Mouse (Mus musculus) hindbrain, embryonic 14.5 days (tissue): ENCODE measurements at regions not wholly inside any gene's neighbourhood (a gene's known extent, or its start where the extent isn't known, plus 50 kb on each side); places are given as distances from the start of the nearest gene placed in this dataset.
"Not testable (repeated sequence)": the region's sequence is repeated elsewhere in the genome, so short reads cannot be mapped to it uniquely, and the experiment has no call there.

Source experiments
- ATAC-seq: fragments of 200-750 bp; cut with Nextera tagmentation; 2 replicates; pipeline ENCODE4 v1.8.0; 2017; ENCODE audit warnings: moderate number of reproducible peaks, mild to moderate bottlenecking, moderate TSS enrichment, moderate library complexity; ENCODE audit not compliant: low FRiP score
- DNase-seq: peaks from one replicate; pipeline ENCODE4 v3.0.0-alpha.2; 2015; ENCODE audit warnings: low spot score
- H3K27ac ChIP-seq: fragments of 300-500 bp; sonication (generic); 2 replicates; pipeline ENCODE4 v1.5.1; 2014; ENCODE audit warnings: mild to moderate bottlenecking, moderate library complexity
- H3K27me3 ChIP-seq: fragments of 300-500 bp; sonication (generic); 2 replicates; pipeline ENCODE4 v1.6.1; 2014; ENCODE audit warnings: mild to moderate bottlenecking, low read length, mixed read lengths; ENCODE audit not compliant: control insufficient read depth, insufficient read depth
- H3K36me3 ChIP-seq: fragments of 300-500 bp; sonication (generic); replicated peaks from 2 replicates; pipeline ENCODE4 v1.6.1; 2014; ENCODE audit not compliant: control insufficient read depth, insufficient read depth
- H3K4me1 ChIP-seq: fragments of 300-500 bp; sonication (generic); replicated peaks from 2 replicates; pipeline ENCODE4 v1.6.1; 2014; ENCODE audit warnings: antibody characterized with exemption, low read length, mixed read lengths; ENCODE audit not compliant: control insufficient read depth, insufficient read depth
- H3K4me2 ChIP-seq: fragments of 300-500 bp; sonication (generic); replicated peaks from 2 replicates; pipeline ENCODE4 v1.6.1; 2014; ENCODE audit warnings: mild to moderate bottlenecking, moderate library complexity
- H3K4me3 ChIP-seq: fragments of 300-500 bp; sonication (generic); replicated peaks from 2 replicates; pipeline ENCODE4 v1.5.1; 2014; ENCODE audit warnings: mild to moderate bottlenecking, low read length
- H3K9ac ChIP-seq: fragments of 300-500 bp; sonication (generic); 2 replicates; pipeline ENCODE4 v1.6.1; 2014
- H3K9me3 ChIP-seq: fragments of 300-500 bp; sonication (generic); 2 replicates; pipeline ENCODE4 v1.6.1; 2016; ENCODE audit warnings: low read length; ENCODE audit not compliant: control insufficient read depth
- WGBS: fragments of 180-500 bp; shearing (Covaris S2); extraction: QIAGEN DNeasy Blood & Tissue Kit; methylation state at CpG from one replicate; pipeline ENCODE4 v1.1.7; 2014; 5-methylcytosine and 5-hydroxymethylcytosine counted together

GRCm38 (mm10) chr7:111179401-111180271 is 96.8 kb upstream of the Eif4g2 start:
- Histone ChIP-seq H3K9me3 (no peaks in the 10 kb centered on the region), H3K9ac (no peak overlapping the region), H3K4me3 (no peak overlapping the region), H3K36me3 (no peaks in the 10 kb centered on the region), H3K4me2 (no peak overlapping the region), H3K27me3 (no peaks in the 10 kb centered on the region), H3K27ac (no peak overlapping the region), H3K4me1 (no peaks in the 10 kb centered on the region)
- 51% methylated on average over 7 of the region's 7 CpGs for WGBS
- ATAC-seq (peak; percentile 43; the same call in 1 of the 2 replicates), DNase-seq (no peak)

GRCm38 (mm10) chr7:111174393-111175124 is 91.7 kb upstream of the Eif4g2 start:
- no peak overlapping the region for H3K4me2 ChIP-seq
- 86% methylated on average over 9 of the region's 9 CpGs for WGBS
- no peak overlapping the region for H3K4me3 ChIP-seq
- no peaks in the 10 kb centered on the region for H3K36me3 ChIP-seq
- H3K4me1 ChIP-seq = no peaks in the 10 kb centered on the region
- H3K27ac ChIP-seq = no peak overlapping the region
- no peak overlapping the region for H3K9ac ChIP-seq
- ATAC-seq (no peak), DNase-seq (no peak)
- no peaks in the 10 kb centered on the region for H3K27me3 ChIP-seq
- no peaks in the 10 kb centered on the region for H3K9me3 ChIP-seq

GRCm38 (mm10) chr7:111172061-111172460 is 89.2 kb upstream of the Eif4g2 start:
- Histone ChIP-seq H3K9ac (no peak overlapping the region), H3K27ac (no peak overlapping the region), H3K4me2 (no peak overlapping the region), H3K27me3 (no peaks in the 10 kb centered on the region), H3K9me3 (no peaks in the 10 kb centered on the region), H3K4me3 (no peak overlapping the region), H3K36me3 (no peaks in the 10 kb centered on the region), H3K4me1 (no peaks in the 10 kb centered on the region)
- DNase-seq (no peak), ATAC-seq (no peak)
- 92% methylated on average over 2 of the region's 2 CpGs for WGBS

GRCm38 (mm10) chr7:111168546-111169233 is 85.9 kb upstream of the Eif4g2 start:
- DNase-seq, H3K9me3 ChIP-seq, H3K4me3 ChIP-seq, H3K27me3 ChIP-seq, H3K36me3 ChIP-seq, ATAC-seq, H3K27ac ChIP-seq, H3K4me1 ChIP-seq, H3K9ac ChIP-seq, H3K4me2 ChIP-seq: not testable (repeated sequence)
- WGBS = 87% methylated on average over 3 of the region's 3 CpGs

- H3K9me3 ChIP-seq = no peaks in the 10 kb centered on the region
- no peaks in the 10 kb centered on the region for H3K27me3 ChIP-seq
- ATAC-seq = no peak
- no peaks in the 10 kb centered on the region for H3K36me3 ChIP-seq
- H3K4me1 ChIP-seq = no peaks in the 10 kb centered on the region
- 71% methylated on average over 3 of the region's 3 CpGs for WGBS
- no peak overlapping the region for H3K4me2 ChIP-seq
- H3K9ac ChIP-seq = no peak overlapping the region
- no peak for DNase-seq
- no peak overlapping the region for H3K4me3 ChIP-seq
- no peak overlapping the region for H3K27ac ChIP-seq
Observed at GRCm38 (mm10) chr7:111164994-111165393, 82.2 kb upstream of the Eif4g2 start.

GRCm38 (mm10) chr7:111164276-111164675 is 81.4 kb upstream of the Eif4g2 start:
- H3K4me2 ChIP-seq = no peak overlapping the region
- H3K36me3 ChIP-seq = no peaks in the 10 kb centered on the region
- H3K9me3 ChIP-seq = no peaks in the 10 kb centered on the region
- no peak overlapping the region for H3K27ac ChIP-seq
- no peaks in the 10 kb centered on the region for H3K4me1 ChIP-seq
- 79% methylated on average over 3 of the region's 3 CpGs for WGBS
- ATAC-seq (no peak), DNase-seq (no peak)
- H3K27me3 ChIP-seq = no peaks in the 10 kb centered on the region
- no peak overlapping the region for H3K4me3 ChIP-seq
- H3K9ac ChIP-seq = no peak overlapping the region

GRCm38 (mm10) chr7:111163861-111164260 is 81.0 kb upstream of the Eif4g2 start:
- no peak overlapping the region for H3K27ac ChIP-seq
- no peaks in the 10 kb centered on the region for H3K9me3 ChIP-seq
- 35% methylated on average over 3 of the region's 3 CpGs for WGBS
- DNase-seq (no peak), ATAC-seq (no peak)
- H3K4me1 ChIP-seq = no peaks in the 10 kb centered on the region
- H3K4me3 ChIP-seq = no peak overlapping the region
- no peaks in the 10 kb centered on the region for H3K36me3 ChIP-seq
- H3K4me2 ChIP-seq = no peak overlapping the region
- no peaks in the 10 kb centered on the region for H3K27me3 ChIP-seq
- no peak overlapping the region for H3K9ac ChIP-seq

- DNase-seq = no peak
Observed at GRCm38 (mm10) chr7:111163321-111163720, 80.5 kb upstream of the Eif4g2 start.

GRCm38 (mm10) chr7:111158791-111159286 is 76.0 kb upstream of the Eif4g2 start:
- Histone ChIP-seq H3K9me3 (no peaks in the 10 kb centered on the region), H3K4me2 (no peak overlapping the region), H3K36me3 (no peaks in the 10 kb centered on the region), H3K27me3 (no peaks in the 10 kb centered on the region), H3K9ac (no peak overlapping the region), H3K4me1 (no peaks in the 10 kb centered on the region; the same call in 1 of the 2 replicates), H3K27ac (no peak overlapping the region), H3K4me3 (no peak overlapping the region)
- no peak for ATAC-seq
- 66% methylated on average over 6 of the region's 6 CpGs for WGBS
- DNase-seq = no peak

More at GRCm38 (mm10) chr7:111163321-111163720, 80.5 kb upstream of the Eif4g2 start:
- Histone ChIP-seq H3K9ac (no peak overlapping the region), H3K4me3 (no peak overlapping the region), H3K36me3 (no peaks in the 10 kb centered on the region), H3K27me3 (no peaks in the 10 kb centered on the region), H3K4me1 (no peaks in the 10 kb centered on the region), H3K9me3 (no peaks in the 10 kb centered on the region), H3K4me2 (no peak overlapping the region), H3K27ac (no peak overlapping the region)
- no peak for ATAC-seq
- WGBS = 62% methylated on average over 8 of the region's 8 CpGs
